Mouse (Mus musculus): ENCODE measurements at regions not wholly inside any gene's neighbourhood (a gene's known extent, or its start where the extent isn't known, plus 50 kb on each side); places are given as distances from the start of the nearest gene placed in this dataset.
A peak's percentile ranks its signal among the peaks of the same experiment; 100 is the strongest.

GRCm38 (mm10) chr16:90652821-90653220 is 74.4 kb downstream of the Mis18a start:
- DNase-seq: no peak
- intact Hi-C loops (cut with DNase I): no loop called here
- 59% methylated on average over 4 of the region's 4 CpGs for WGBS
- Histone ChIP-seq H3K36me3 (ENCODE audit: control insufficient read depth, insufficient read depth, low read length) (no peaks in the 10 kb centered on the region), H3K27ac (no peak overlapping the region), H3K4me1 (ENCODE audit: control insufficient read depth, insufficient read depth, low read length) (no peaks in the 10 kb centered on the region), H3K27me3 (ENCODE audit: control insufficient read depth, insufficient read depth, low read length) (no peaks in the 10 kb centered on the region), H3K4me3 (no peak overlapping the region), H3K9ac (ENCODE audit: low read depth, low read length) (no peak overlapping the region), H3K79me2 (replicated peaks; ENCODE audit: control insufficient read depth, insufficient read depth, low read length) (no peaks in the 10 kb centered on the region)
- TF ChIP-seq EP300 (IDR thresholded peaks at IDR 0.05; ENCODE audit: insufficient read depth, low read depth, low read length): no peak
- TF ChIP-seq CTCF (IDR thresholded peaks at IDR 0.05): no peak
- TF ChIP-seq POLR2A (IDR thresholded peaks at IDR 0.05; ENCODE audit: insufficient read depth, low read depth, low read length): no peak

- intact Hi-C loops (cut with DNase I): no loop called here
- H3K27ac ChIP-seq: no peak overlapping the region
- H3K4me1 ChIP-seq (ENCODE audit: control insufficient read depth, insufficient read depth, low read length): no peaks in the 10 kb centered on the region
- no peak for DNase-seq
- no peaks in the 10 kb centered on the region for H3K79me2 ChIP-seq (replicated peaks; ENCODE audit: control insufficient read depth, insufficient read depth, low read length)
- 77% methylated on average over 4 of the region's 4 CpGs for WGBS
- H3K27me3 ChIP-seq (ENCODE audit: control insufficient read depth, insufficient read depth, low read length): no peaks in the 10 kb centered on the region
- no peak for TF ChIP-seq CTCF (IDR thresholded peaks at IDR 0.05)
- TF ChIP-seq EP300 (IDR thresholded peaks at IDR 0.05; ENCODE audit: insufficient read depth, low read depth, low read length): no peak
- TF ChIP-seq POLR2A (IDR thresholded peaks at IDR 0.05; ENCODE audit: insufficient read depth, low read depth, low read length): no peak
- no peak overlapping the region for H3K4me3 ChIP-seq
- no peak overlapping the region for H3K9ac ChIP-seq (ENCODE audit: low read depth, low read length)
- no peaks in the 10 kb centered on the region for H3K36me3 ChIP-seq (ENCODE audit: control insufficient read depth, insufficient read depth, low read length)
Observed at GRCm38 (mm10) chr16:90648161-90648560, 79.0 kb downstream of the Mis18a start.

GRCm38 (mm10) chr16:90642671-90643070 is 84.5 kb downstream of the Mis18a start:
- H3K27me3 ChIP-seq (ENCODE audit: control insufficient read depth, insufficient read depth, low read length): no peaks in the 10 kb centered on the region
- H3K4me3 ChIP-seq: no peak overlapping the region
- no peak for TF ChIP-seq EP300 (IDR thresholded peaks at IDR 0.05; ENCODE audit: insufficient read depth, low read depth, low read length)
- TF ChIP-seq POLR2A (IDR thresholded peaks at IDR 0.05; ENCODE audit: insufficient read depth, low read depth, low read length): no peak
- TF ChIP-seq CTCF (IDR thresholded peaks at IDR 0.05): no peak
- no peak overlapping the region for H3K9ac ChIP-seq (ENCODE audit: low read depth, low read length)
- no peak for DNase-seq
- no peak overlapping the region for H3K27ac ChIP-seq
- WGBS: 91% methylated on average over 6 of the region's 6 CpGs
- no peaks in the 10 kb centered on the region for H3K4me1 ChIP-seq (ENCODE audit: control insufficient read depth, insufficient read depth, low read length)
- no peaks in the 10 kb centered on the region for H3K36me3 ChIP-seq (ENCODE audit: control insufficient read depth, insufficient read depth, low read length)
- intact Hi-C loops (cut with DNase I): no loop called here
- H3K79me2 ChIP-seq (replicated peaks; ENCODE audit: control insufficient read depth, insufficient read depth, low read length): no peaks in the 10 kb centered on the region

GRCm38 (mm10) chr16:90635216-90635615 is 92.0 kb downstream of the Mis18a start:
- Histone ChIP-seq H3K79me2 (replicated peaks; ENCODE audit: control insufficient read depth, insufficient read depth, low read length) (no peaks in the 10 kb centered on the region), H3K27me3 (ENCODE audit: control insufficient read depth, insufficient read depth, low read length) (0 out of 2 replicates have a peak, but pooled peaks cover 2% of the 10 kb centered on the region), H3K36me3 (ENCODE audit: control insufficient read depth, insufficient read depth, low read length) (no peaks in the 10 kb centered on the region), H3K4me3 (no peak overlapping the region), H3K27ac (no peak overlapping the region), H3K4me1 (ENCODE audit: control insufficient read depth, insufficient read depth, low read length) (peaks cover 1% of the 10 kb centered on the region; the same call in 1 of the 2 replicates), H3K9ac (ENCODE audit: low read depth, low read length) (no peak overlapping the region)
- no peak for DNase-seq
- 42% methylated on average over 12 of the region's 12 CpGs for WGBS
- intact Hi-C loops (cut with DNase I): no loop called here
- TF ChIP-seq CTCF (IDR thresholded peaks at IDR 0.05) (peak; percentile 31), EP300 (IDR thresholded peaks at IDR 0.05; ENCODE audit: insufficient read depth, low read depth, low read length) (no peak)

- H3K79me2 ChIP-seq (replicated peaks; ENCODE audit: control insufficient read depth, insufficient read depth, low read length): no peaks in the 10 kb centered on the region
- H3K4me1 ChIP-seq (ENCODE audit: control insufficient read depth, insufficient read depth, low read length): peaks cover 8% of the 10 kb centered on the region
- intact Hi-C loops (cut with DNase I): no loop called here
- 49% methylated on average over 6 of the region's 6 CpGs for WGBS
- H3K4me3 ChIP-seq: no peak overlapping the region
- TF ChIP-seq EP300 (IDR thresholded peaks at IDR 0.05; ENCODE audit: insufficient read depth, low read depth, low read length) (no peak), CTCF (IDR thresholded peaks at IDR 0.05) (no peak), POLR2A (IDR thresholded peaks at IDR 0.05; ENCODE audit: insufficient read depth, low read depth, low read length) (no peak)
- DNase-seq: peak in 1 of 2 experiments; percentile 42
- 0 out of 2 replicates have a peak, but pooled peaks cover 2% of the 10 kb centered on the region for H3K27me3 ChIP-seq (ENCODE audit: control insufficient read depth, insufficient read depth, low read length)
- no peak overlapping the region for H3K27ac ChIP-seq
- no peaks in the 10 kb centered on the region for H3K36me3 ChIP-seq (ENCODE audit: control insufficient read depth, insufficient read depth, low read length)
- H3K9ac ChIP-seq (ENCODE audit: low read depth, low read length): no peak overlapping the region
Observed at GRCm38 (mm10) chr16:90629976-90630375, 97.2 kb downstream of the Mis18a start.

- Histone ChIP-seq H3K27ac (peak overlapping the region; percentile 73), H3K4me1 (ENCODE audit: control insufficient read depth, insufficient read depth, low read length) (peaks cover 9% of the 10 kb centered on the region), H3K9ac (ENCODE audit: low read depth, low read length) (no peak overlapping the region), H3K27me3 (ENCODE audit: control insufficient read depth, insufficient read depth, low read length) (0 out of 2 replicates have a peak, but pooled peaks cover 2% of the 10 kb centered on the region), H3K79me2 (replicated peaks; ENCODE audit: control insufficient read depth, insufficient read depth, low read length) (no peaks in the 10 kb centered on the region), H3K36me3 (ENCODE audit: control insufficient read depth, insufficient read depth, low read length) (no peaks in the 10 kb centered on the region), H3K4me3 (no peak overlapping the region)
- TF ChIP-seq CTCF (IDR thresholded peaks at IDR 0.05) (no peak), POLR2A (IDR thresholded peaks at IDR 0.05; ENCODE audit: insufficient read depth, low read depth, low read length) (peak; percentile 38; the same call in 1 of the 2 replicates), EP300 (IDR thresholded peaks at IDR 0.05; ENCODE audit: insufficient read depth, low read depth, low read length) (0 out of 2 replicates have a peak, but pooled peaks have one; percentile 21)
- intact Hi-C loops (cut with DNase I): no loop called here
- WGBS: 13% methylated on average over 19 of the region's 19 CpGs
- DNase-seq: peak; percentile 16 to 34
Observed at GRCm38 (mm10) chr16:90629121-90629930, 97.9 kb downstream of the Mis18a start.
